ENCODE assay signal across 17 mouse cellular contexts in the genomic region with DNA sequence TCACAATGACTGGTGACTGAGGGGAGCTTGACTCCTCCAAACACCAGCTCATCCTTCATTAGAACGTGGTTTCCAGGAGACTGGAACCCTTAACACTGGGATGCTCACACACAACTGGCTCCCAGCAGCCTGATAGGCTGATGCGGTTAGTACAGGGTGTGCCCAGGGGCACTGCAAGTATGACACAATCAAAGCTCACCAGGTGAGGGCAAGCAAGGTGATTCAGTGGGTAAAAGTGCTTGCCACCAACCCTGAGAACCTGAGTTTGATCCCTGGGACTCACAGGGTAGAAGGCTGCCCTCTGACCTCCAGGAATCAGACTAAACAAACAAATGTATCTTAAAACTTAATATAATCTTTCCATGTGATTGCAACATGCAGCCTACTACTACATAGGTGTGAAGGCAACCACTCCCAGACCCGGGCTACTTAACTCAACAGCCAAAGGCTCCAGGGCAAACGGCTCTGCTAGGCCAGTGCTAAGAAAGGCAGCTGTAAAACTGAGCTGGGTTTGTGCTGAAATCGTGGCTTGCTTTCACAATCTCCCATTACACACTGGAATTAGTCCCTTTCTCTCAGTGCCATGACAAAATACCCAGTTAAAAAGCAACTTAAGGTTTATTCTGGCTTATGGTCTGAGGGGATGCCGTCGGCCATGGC.
DNase-seq lines count a peak whose midpoint lies in the region; ATAC-seq lines count a peak whose summit lies in the region.
"Had no signal": no experiment of that assay in that cellular context is flagged by ENCODE, and none has a peak within 500 bp of the region (broad histone marks: within the 10 kb centered on the region; RNA-seq: fewer than 3 reads in every experiment).

No protein-coding gene starts in this region.

- no peaks in the 10 kb centered on the region for H3K27me3 ChIP-seq in forebrain, embryonic 12.5 days
- H3K27me3 ChIP-seq in forebrain, embryonic 10.5 days (ENCODE audit: poor library complexity, severe bottlenecking): no peaks in the 10 kb centered on the region
- no peaks in the 10 kb centered on the region for H3K27me3 ChIP-seq in midbrain, embryonic 13.5 days
- no peaks in the 10 kb centered on the region for H3K27me3 ChIP-seq in midbrain, embryonic 10.5 days (ENCODE audit: low read depth, poor library complexity, severe bottlenecking)
- no peaks in the 10 kb centered on the region for H3K27me3 ChIP-seq in neural tube, embryonic 15.5 days (replicated peaks)
- H3K27me3 ChIP-seq: heart, embryonic 13.5 days; midbrain, embryonic 12.5 days had no signal

- H3K4me3 ChIP-seq in forebrain, embryonic 12.5 days (replicated peaks): no peak overlapping the region
- H3K4me3 ChIP-seq in forebrain, embryonic 10.5 days: no peak overlapping the region
- H3K4me3 ChIP-seq in midbrain, embryonic 13.5 days (replicated peaks): no peak overlapping the region
- no peak overlapping the region for H3K4me3 ChIP-seq in midbrain, embryonic 10.5 days
- H3K4me3 ChIP-seq in neural tube, embryonic 15.5 days (replicated peaks): no peak overlapping the region
- H3K4me3 ChIP-seq: heart, embryonic 13.5 days; midbrain, embryonic 12.5 days had no signal

- no peak overlapping the region for H3K4me2 ChIP-seq in forebrain, embryonic 12.5 days
- H3K4me2 ChIP-seq in midbrain, embryonic 13.5 days (replicated peaks): no peak overlapping the region
- no peak overlapping the region for H3K4me2 ChIP-seq in neural tube, embryonic 15.5 days
- H3K4me2 ChIP-seq: heart, embryonic 13.5 days; midbrain, embryonic 12.5 days had no signal

- H3K9me3 ChIP-seq in forebrain, embryonic 12.5 days: no peaks in the 10 kb centered on the region
- no peaks in the 10 kb centered on the region for H3K9me3 ChIP-seq in forebrain, embryonic 10.5 days
- H3K9me3 ChIP-seq in midbrain, embryonic 13.5 days: no peaks in the 10 kb centered on the region
- no peaks in the 10 kb centered on the region for H3K9me3 ChIP-seq in midbrain, embryonic 10.5 days (replicated peaks)
- H3K9me3 ChIP-seq in neural tube, embryonic 15.5 days (replicated peaks): no peaks in the 10 kb centered on the region
- H3K9me3 ChIP-seq: heart, embryonic 13.5 days; midbrain, embryonic 12.5 days had no signal

- ATAC-seq in forebrain, embryonic 12.5 days (ENCODE audit: low FRiP score): no peak
- ATAC-seq in midbrain, embryonic 13.5 days: no peak
- ATAC-seq in neural tube, embryonic 15.5 days (ENCODE audit: low FRiP score): no peak

- no peaks in the 10 kb centered on the region for H3K36me3 ChIP-seq in forebrain, embryonic 12.5 days (replicated peaks)
- H3K36me3 ChIP-seq in forebrain, embryonic 10.5 days (replicated peaks): 0 out of 2 replicates have a peak, but pooled peaks cover 2% of the 10 kb centered on the region
- H3K36me3 ChIP-seq in midbrain, embryonic 13.5 days: no peaks in the 10 kb centered on the region
- H3K36me3 ChIP-seq in midbrain, embryonic 10.5 days: no peaks in the 10 kb centered on the region
- no peaks in the 10 kb centered on the region for H3K36me3 ChIP-seq in neural tube, embryonic 15.5 days
- H3K36me3 ChIP-seq: heart, embryonic 13.5 days; midbrain, embryonic 12.5 days had no signal

- DNase-seq in forebrain, embryonic 10.5 days (ENCODE audit: extremely low spot score, low spot score): no peak
- no peak for DNase-seq in midbrain, embryonic 10.5 days (ENCODE audit: low spot score)
- DNase-seq in gonadal fat pad, adult 2 months (ENCODE audit: low read depth): peak; percentile 83
- DNase-seq in right cerebral cortex, postnatal 25 days: no peak
- no peak for DNase-seq in heart, adult 8-10 months (ENCODE audit: low spot score)
- DNase-seq: embryo, embryonic 11 days; gastrocnemius, postnatal 14 days; heart, postnatal 36 days; kidney, adult 18-20 months; kidney, postnatal 14 days; lung, postnatal 14 days; thymus, postnatal 25 days had no signal

- H3K4me1 ChIP-seq in forebrain, embryonic 12.5 days: peaks cover 15% of the 10 kb centered on the region
- peaks cover 23% of the 10 kb centered on the region for H3K4me1 ChIP-seq in forebrain, embryonic 10.5 days
- H3K4me1 ChIP-seq in midbrain, embryonic 13.5 days (replicated peaks): peaks cover 39% of the 10 kb centered on the region
- H3K4me1 ChIP-seq in midbrain, embryonic 10.5 days: peaks cover 26% of the 10 kb centered on the region
- H3K4me1 ChIP-seq in neural tube, embryonic 15.5 days: peaks cover 13% of the 10 kb centered on the region
- H3K4me1 ChIP-seq: heart, embryonic 13.5 days had no signal

- H3K9ac ChIP-seq in forebrain, embryonic 12.5 days: no peak overlapping the region
- H3K9ac ChIP-seq in midbrain, embryonic 13.5 days (replicated peaks): no peak overlapping the region
- no peak overlapping the region for H3K9ac ChIP-seq in neural tube, embryonic 15.5 days (replicated peaks)
- H3K9ac ChIP-seq: heart, embryonic 13.5 days; midbrain, embryonic 12.5 days had no signal

- 90% methylated on average over 7 of the region's 7 CpGs for WGBS in forebrain, embryonic 12.5 days
- 88% methylated on average over 7 of the region's 7 CpGs for WGBS in forebrain, embryonic 10.5 days
- 88% methylated on average over 7 of the region's 7 CpGs for WGBS in midbrain, embryonic 13.5 days
- 90% methylated on average over 7 of the region's 7 CpGs for WGBS in midbrain, embryonic 10.5 days
- 78% methylated on average over 7 of the region's 7 CpGs for WGBS in neural tube, embryonic 15.5 days

- H3K27ac ChIP-seq in forebrain, embryonic 12.5 days: peak overlapping the region; percentile 31; the same call in 1 of the 2 replicates
- H3K27ac ChIP-seq in forebrain, embryonic 10.5 days: no peak overlapping the region
- peak overlapping the region; percentile 28; the same call in 1 of the 2 replicates for H3K27ac ChIP-seq in midbrain, embryonic 13.5 days
- H3K27ac ChIP-seq in midbrain, embryonic 10.5 days (replicated peaks): no peak overlapping the region
- H3K27ac ChIP-seq in neural tube, embryonic 15.5 days (replicated peaks): peak overlapping the region; percentile 54; the same call in 1 of the 2 replicates
- H3K27ac ChIP-seq: heart, embryonic 13.5 days; midbrain, embryonic 12.5 days had no signal

Comparison
In these comparisons a context has a peak if more than half of its experiments do, and no peak if none do; other contexts are left out.
1. H3K27ac ChIP-seq: peak in forebrain, embryonic 12.5 days (single experiment), midbrain, embryonic 13.5 days (single experiment) and neural tube, embryonic 15.5 days (single experiment); none in forebrain, embryonic 10.5 days (single experiment) and midbrain, embryonic 10.5 days (single experiment).